Comparison of ENCODE assay signal across 21 mouse cellular contexts in the genomic region with DNA sequence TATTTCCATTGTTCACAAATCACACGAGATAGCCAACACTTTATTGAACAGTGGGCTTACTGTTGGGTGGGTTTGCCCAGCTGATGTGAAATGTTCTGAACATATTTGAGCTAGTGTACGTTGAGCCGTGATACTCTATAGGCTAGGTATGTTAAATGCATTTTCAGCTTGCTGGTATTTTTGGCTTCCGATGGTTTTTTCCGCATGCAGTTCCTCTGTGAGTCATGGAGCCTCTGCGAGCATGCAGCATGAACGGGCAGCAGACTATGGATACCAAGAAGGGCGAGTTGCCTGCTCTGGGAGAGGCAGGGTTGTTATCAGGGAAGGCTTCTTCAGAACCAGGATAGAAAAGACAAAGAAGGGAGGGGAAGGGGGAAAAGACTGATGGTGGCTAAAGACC. TPM values are rescaled to one million over a fixed set of nuclear protein-coding genes. Genes with fewer than 3 reads are reported as not detected.
"Had no signal": no experiment of that assay in that cellular context is flagged by ENCODE, and none has a peak within 500 bp of the region (broad histone marks: within the 10 kb centered on the region; RNA-seq: fewer than 3 reads in every experiment).

No protein-coding gene starts in this region.

- ATAC-seq: inflammation-experienced regulatory T-cells, adult 6 months; liver, postnatal 0 days; lung, postnatal 0 days; midbrain, embryonic 15.5 days had no signal

- H3K27me3 ChIP-seq: limb, embryonic 13.5 days; midbrain, embryonic 12.5 days; midbrain, embryonic 15.5 days; neural tube, embryonic 13.5 days; stomach, embryonic 15.5 days had no signal

- H3K4me1 ChIP-seq: limb, embryonic 13.5 days; midbrain, embryonic 12.5 days; midbrain, embryonic 15.5 days; neural tube, embryonic 13.5 days; stomach, embryonic 15.5 days had no signal

- H3K9ac ChIP-seq: limb, embryonic 13.5 days; liver, embryonic 14.5 days; liver, postnatal 0 days; lung, embryonic 14.5 days; midbrain, embryonic 12.5 days; midbrain, embryonic 15.5 days; neural tube, embryonic 13.5 days; stomach, embryonic 15.5 days had no signal

- H3K4me3 ChIP-seq: limb, embryonic 13.5 days; midbrain, embryonic 12.5 days; midbrain, embryonic 15.5 days; neural tube, embryonic 13.5 days; stomach, embryonic 15.5 days had no signal

- H3K27ac ChIP-seq: limb, embryonic 13.5 days; liver, embryonic 14.5 days; macrophage; midbrain, embryonic 12.5 days; midbrain, embryonic 15.5 days; neural tube, embryonic 13.5 days; stomach, embryonic 15.5 days had no signal

- DNase-seq: kidney, adult 11 months; kidney, adult 9 months; kidney, postnatal 14 days; kidney, postnatal 4 days; left cerebral cortex, postnatal 4 days; liver; liver, postnatal 0 days; lung, embryonic 14.5 days; retina, postnatal 1 day; spleen, adult 18-20 months; thymus, postnatal 25 days had no signal

- H3K9me3 ChIP-seq: limb, embryonic 13.5 days; midbrain, embryonic 12.5 days; midbrain, embryonic 15.5 days; neural tube, embryonic 13.5 days; stomach, embryonic 15.5 days had no signal

- H3K36me3 ChIP-seq: midbrain, embryonic 12.5 days; midbrain, embryonic 15.5 days; neural tube, embryonic 13.5 days had no signal

- H3K4me2 ChIP-seq: limb, embryonic 13.5 days; lung, embryonic 14.5 days; midbrain, embryonic 12.5 days; midbrain, embryonic 15.5 days; neural tube, embryonic 13.5 days; stomach, embryonic 15.5 days had no signal

RNA-seq across cellular contexts. Expression of a gene that starts 29.2 kb away (rescaled TPM):
- polyA plus RNA-seq: kidney, embryonic 16.5 days; lung, embryonic 14.5 days; lung, postnatal 0 days; midbrain, embryonic 12.5 days had no signal

RNA-seq across cellular contexts. Expression of a gene that starts 37.0 kb away (rescaled TPM):
- polyA plus RNA-seq: inflammation-experienced regulatory T-cells, adult 6 months; kidney, embryonic 16.5 days; limb, embryonic 13.5 days; lung, embryonic 14.5 days; lung, postnatal 0 days; macrophage; midbrain, embryonic 12.5 days; midbrain, embryonic 15.5 days; neural tube, embryonic 13.5 days had no signal
